Mouse (Mus musculus) ES-E14 (cell line): Measurements from ENCODE around the gene Thrb.

Experiments used
- CHD2 ChIP-seq: IDR thresholded peaks from 2 replicates; pipeline ENCODE4 v1.6.1; 2014; ENCODE audit warnings: mild to moderate bottlenecking, low read depth, low read length, inconsistent platforms
- HCFC1 ChIP-seq: IDR thresholded peaks from 2 replicates; pipeline ENCODE4 v1.6.1; 2012; ENCODE audit warnings: low read length, inconsistent platforms, borderline replicate concordance; ENCODE audit not compliant: insufficient read depth
- MAFK ChIP-seq: IDR thresholded peaks from 2 replicates; pipeline ENCODE4 v1.6.1; 2014; ENCODE audit warnings: mild to moderate bottlenecking, low read depth, low read length, inconsistent platforms; ENCODE audit not compliant: insufficient read depth
- ZC3H11A ChIP-seq: IDR thresholded peaks from 2 replicates; pipeline ENCODE4 v1.6.1; 2012; ENCODE audit warnings: low read depth, mild to moderate bottlenecking, inconsistent platforms, low read length, borderline replicate concordance
- ZNF384 ChIP-seq: IDR thresholded peaks from 2 replicates; pipeline ENCODE4 v1.6.1; 2012; ENCODE audit warnings: low read depth, low read length, inconsistent platforms

DNA sequence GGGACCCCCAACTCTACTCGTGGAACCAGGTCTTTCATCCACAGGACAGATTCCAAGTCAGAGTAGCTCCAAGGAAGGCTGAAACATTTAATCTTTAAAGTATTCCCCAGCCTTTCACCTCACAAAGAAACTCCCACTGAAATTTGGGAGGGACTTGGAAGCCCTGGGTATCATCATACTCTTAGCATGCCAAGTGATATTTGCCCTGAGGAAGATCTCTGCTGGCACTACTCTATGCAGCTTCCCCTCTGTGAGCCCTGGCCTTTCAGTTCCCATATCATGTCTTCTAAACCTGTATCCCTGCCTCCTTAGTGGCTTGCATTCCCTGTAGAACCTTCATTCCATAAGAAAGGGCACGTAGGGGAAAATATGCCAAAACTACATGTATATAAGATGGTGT lies 68.8 kb downstream of the Thrb start:
- TF ChIP-seq HCFC1, result no peak
- no peak for TF ChIP-seq CHD2
- TF ChIP-seq MAFK, result no peak
- no peak for TF ChIP-seq ZNF384
- TF ChIP-seq ZC3H11A, result no peak
